Mouse (Mus musculus) c-Kit-positive CD71-positive TER-119-negative erythroid progenitor cells, embryonic 14.5 days (primary cell): ENCODE data around the gene Lpp.

Experiments
- DNase-seq: peaks from one replicate; pipeline ENCODE4 v3.0.0-alpha.2; 2013; ENCODE audit warnings: low read depth

The Lpp gene

DNA sequence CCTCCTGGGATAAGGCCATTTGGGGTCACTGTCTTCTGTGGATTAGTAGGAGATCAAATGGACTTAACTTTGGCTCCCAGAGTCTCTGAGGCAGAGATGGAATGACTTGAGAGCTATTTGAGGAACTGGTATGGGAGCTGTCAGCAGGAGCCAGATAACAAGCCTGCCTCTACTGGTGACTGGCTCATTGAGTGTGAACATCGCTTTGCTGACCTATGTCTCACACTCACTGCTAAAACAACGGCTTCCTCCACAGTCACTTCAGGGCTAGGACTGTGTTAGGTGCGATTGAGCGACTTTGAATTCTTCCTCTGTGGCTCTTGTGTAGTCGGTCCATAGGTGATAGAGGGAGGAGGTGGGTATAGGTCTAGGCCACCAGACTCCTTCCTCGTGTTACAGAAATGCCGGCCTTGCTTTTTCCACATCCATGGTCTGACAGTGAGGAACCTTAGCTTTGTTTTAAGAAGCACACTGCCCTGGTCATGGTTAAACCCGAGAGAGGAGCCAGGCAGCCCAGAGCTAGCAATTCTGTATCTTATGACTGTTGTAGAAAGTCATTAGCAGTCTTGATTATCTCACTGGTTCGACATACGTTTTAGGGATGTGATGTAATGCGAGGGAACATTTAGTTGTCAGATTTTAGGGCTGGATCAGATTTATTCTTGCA lies 108.5 kb downstream of the Lpp start:
- DNase-seq: no peak

DNA sequence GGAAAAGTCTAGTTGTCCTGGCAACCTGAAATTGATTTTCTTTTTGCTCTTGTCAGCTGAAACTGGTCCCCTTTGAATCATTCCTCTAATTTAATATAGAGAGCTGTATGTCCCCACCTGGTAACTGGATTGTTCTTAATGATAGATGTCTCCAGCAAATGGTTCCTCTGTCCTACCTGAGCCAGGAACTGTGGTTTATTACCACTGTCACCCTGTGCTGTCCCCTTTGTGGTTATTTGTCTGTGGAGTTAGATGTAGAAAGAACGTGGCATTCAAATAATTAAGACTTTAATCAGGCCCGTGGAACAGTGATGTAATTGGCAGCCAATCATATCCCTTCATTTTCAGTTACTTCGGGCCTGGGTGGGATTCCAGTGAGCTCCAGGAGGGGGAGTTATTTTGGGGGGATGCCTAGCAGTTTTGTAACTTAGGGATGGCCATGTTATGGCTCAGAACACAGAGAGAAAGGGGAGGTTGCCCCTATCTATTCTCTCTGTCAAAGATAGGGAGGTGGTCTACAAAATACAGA lies 109.1 kb downstream of the Lpp start:
- no peak for DNase-seq

GRCm38 (mm10) chr16:24504838-24505605 lies 111.7 kb downstream of the Lpp start:
- DNase-seq: no peak

DNA sequence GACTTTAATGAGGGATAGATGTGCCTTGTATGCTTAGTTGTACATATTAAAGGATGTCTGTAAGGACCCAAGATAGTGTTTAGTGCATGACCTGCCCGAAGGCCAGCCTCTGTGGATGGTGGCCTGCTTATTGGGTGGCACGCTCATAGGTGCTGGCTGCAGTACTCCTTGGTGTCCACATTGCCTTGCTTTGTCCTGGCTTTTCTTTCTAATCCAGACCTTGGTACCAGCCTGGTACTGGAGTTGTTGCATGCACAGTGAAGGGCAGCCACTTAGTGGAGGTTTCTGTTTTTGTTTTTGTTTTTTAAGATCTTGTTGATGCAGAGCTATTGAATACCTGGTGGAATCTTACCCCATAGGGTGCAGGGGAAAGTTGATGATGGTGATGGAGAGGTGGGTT lies 112.9 kb downstream of the Lpp start:
- DNase-seq: no peak

- DNase-seq: no peak
These were observed 113.4 kb downstream of the Lpp start for GRCm38 (mm10) chr16:24506740-24507139.

DNA sequence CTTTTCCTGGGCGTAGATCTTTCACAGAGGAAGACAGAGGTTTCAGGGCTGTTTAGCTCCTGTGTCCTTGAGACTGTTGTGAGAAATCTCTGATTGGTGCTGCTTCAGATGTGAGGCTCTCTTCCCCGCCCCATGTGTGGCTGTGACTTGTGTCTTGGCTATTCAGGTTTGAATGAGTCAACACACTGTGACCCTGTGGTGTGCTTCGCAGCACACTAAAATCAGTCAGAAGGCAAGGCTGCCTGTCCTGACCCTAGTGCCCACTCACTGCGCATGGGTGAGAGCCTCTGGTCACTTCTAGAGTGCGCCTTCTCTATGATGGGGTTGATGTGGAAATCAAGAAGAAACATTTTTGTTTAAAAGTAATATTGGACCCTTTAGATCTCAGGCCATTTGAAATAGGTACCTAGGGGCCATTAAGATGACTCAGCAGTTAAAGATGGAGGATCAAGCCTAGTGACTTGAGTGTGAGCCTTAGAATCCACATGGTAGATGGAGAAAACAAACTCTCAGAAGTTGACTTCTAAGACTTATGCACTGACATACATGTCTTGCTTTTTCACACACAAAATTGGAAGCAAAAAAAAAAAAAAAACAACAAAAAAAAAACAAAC lies 114.7 kb downstream of the Lpp start:
- no peak for DNase-seq

DNA sequence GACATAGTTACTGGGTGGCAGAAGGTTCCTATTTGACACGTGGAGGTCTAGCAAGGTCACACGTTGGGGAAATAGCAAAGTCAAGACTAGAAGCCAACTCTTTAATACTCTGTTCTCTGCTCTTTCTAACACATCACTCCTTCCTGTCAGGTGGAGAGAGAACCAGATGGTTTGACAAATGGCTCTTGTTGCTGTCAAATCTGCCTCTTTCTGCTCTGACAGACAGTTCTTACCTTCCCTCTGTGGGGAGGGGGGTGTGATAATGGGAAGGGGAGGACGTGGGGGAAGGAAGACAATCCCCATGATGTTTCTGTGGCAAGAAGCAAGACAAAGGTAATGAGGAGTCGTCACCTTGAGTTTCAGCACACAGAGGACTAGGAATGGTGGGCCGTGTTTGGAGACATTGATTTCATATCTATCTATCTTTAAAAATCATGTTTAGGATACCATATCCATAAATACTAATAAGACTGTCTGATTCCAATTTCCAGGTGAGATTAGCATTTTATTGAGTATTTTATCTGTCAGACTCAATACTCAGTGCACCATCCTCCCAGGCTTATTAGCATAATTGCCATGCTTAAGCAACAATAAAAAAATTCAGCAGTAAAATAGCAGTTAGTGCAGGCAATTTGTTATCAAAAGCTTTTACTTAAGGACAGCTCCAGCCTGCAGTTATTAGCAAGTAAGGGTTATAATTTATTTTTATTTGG lies 115.9 kb downstream of the Lpp start:
- DNase-seq: no peak

- no peak for DNase-seq
These were observed 116.5 kb downstream of the Lpp start for GRCm38 (mm10) chr16:24509813-24510166.

GRCm38 (mm10) chr16:24513228-24513627 lies 119.9 kb downstream of the Lpp start:
- DNase-seq: no peak

- no peak for DNase-seq
These were observed 121.8 kb downstream of the Lpp start for GRCm38 (mm10) chr16:24514802-24515727.

DNA sequence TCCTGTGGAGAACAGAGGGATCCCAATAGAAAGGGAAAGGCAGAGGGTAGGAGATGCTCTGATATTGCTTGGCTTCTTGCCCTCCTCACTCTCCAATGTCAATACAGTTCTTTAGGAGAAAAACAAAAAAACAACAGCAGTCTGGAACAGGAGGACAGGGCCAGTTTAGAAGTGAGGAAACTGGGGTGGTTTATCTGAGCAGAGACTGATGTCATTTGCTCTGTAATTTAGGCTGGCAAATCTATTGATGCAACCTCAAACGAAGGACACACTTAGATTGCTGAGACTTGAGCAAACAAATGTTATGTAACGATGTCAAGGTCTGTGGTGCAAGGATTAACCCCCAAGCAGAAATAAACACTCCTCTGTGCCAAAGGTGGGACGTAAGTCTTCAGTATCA lies 123.7 kb downstream of the Lpp start:
- no peak for DNase-seq

GRCm38 (mm10) chr16:24517501-24518042 lies 124.3 kb downstream of the Lpp start:
- DNase-seq: no peak

DNA sequence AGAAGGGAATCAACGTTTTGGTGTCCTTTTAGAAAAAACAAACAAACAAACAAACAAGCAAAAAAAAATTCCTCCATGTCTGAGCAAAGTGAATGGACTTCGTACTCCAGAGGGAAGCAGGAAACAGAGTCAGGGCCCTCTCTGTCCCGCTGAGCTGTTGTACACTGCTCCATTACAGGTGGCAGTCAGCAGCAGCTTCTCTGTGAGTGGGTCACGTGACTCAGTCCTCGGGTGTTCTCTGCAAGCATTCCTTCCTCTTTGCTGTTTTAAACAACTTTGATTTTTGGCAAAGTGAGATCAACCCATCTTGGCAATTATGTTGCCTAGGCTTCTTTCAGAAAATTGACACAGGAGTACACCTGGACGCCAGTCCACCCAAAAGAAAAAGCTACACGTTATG lies 125.5 kb downstream of the Lpp start:
- DNase-seq: no peak

DNA sequence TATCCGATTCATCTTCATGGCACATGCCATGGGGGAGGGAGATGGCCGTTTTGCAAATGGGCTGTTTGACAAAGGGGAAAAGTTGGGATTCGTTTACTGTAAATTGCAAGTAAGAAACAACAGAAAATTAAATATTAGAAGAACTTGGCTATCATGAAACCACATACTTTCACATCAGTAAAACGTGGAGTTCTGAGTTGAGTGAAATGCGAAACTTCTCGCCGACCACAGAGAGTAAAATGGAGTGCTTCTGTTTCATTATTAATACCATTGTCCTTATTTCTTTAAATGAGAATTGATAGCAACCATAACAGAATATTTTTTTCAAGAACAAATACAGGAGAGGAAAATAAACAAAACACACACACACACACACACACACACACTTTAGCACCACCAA lies 133.9 kb downstream of the Lpp start:
- no peak for DNase-seq

GRCm38 (mm10) chr16:24531681-24532080 lies 138.4 kb downstream of the Lpp start:
- no peak for DNase-seq

DNA sequence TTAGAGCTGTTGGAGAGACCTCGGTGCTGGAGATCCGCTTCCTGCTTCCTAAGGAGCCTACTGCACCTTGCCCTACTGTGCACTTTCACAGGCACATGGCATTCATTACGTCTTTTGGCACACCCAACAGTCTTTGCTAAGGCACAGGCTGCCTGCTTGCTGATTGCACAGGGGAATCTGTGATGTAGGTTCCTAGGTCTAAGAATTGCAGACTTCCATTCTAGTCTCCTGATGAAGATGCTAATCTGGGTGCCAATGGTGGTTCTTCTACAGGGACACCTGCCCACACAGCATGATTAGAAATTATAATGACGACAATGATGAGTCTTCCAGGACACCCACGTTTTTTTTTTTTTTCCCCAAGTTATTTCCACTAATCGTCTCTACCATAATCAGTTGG lies 141.9 kb downstream of the Lpp start:
- no peak for DNase-seq

DNA sequence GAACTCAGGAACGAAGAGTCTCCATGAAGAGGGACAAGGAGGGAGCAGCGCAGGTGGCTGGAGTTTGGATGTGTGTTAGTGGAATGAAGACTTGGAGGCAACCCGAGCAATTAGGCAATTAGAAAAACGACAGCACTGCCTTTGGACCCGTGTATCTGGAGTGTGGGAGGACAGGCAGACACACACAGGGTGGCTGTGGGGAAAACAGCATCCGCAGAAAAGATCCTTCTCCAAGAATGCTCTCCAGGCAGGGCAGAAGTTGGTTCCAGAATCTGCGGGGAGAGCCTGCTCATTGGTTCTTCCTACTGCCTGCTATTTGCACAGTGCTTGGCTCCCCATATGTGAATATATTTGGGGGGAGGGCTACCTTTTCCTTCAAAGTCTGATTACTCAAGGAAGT lies 143.0 kb downstream of the Lpp start:
- DNase-seq: no peak

- no peak for DNase-seq
These were observed 145.7 kb downstream of the Lpp start for GRCm38 (mm10) chr16:24539003-24539402.

DNA sequence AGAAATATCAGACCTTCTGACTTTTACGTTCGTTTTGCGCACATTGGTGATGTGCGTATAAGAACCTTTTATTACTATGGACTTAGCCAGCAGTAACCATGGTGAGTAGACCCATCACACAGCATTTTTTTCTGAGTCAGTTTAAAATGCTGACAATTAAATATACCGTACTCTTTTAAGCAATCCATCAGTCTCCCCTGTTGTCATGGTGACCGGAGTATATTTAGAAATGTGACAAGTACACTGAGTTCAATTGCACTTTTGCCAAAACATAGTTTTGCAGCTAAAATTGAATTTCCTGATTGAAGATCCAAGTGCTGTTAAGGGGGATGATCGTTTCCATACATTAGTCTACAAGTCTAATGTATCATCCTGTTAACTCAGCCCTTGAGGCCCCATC lies 149.6 kb downstream of the Lpp start:
- DNase-seq: no peak

DNA sequence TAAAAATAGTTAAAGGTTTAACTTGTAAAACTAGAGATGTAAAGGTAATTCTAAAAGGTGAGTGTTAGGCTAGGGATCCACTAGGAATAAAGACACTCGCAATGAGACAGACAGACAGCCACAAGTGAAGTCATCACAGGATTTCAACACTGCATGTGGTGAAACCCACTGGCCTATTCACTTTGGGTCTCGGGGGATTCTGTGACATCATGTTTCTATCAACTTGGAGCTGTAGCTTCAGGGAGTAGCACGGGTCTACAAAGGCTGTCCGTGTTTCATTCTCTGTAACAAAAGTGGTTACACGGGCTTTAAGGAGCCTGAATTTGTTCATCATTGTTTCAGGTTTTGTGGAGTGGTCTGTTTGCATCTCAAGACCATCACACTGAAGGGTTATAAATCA lies 152.1 kb downstream of the Lpp start:
- DNase-seq: no peak

DNA sequence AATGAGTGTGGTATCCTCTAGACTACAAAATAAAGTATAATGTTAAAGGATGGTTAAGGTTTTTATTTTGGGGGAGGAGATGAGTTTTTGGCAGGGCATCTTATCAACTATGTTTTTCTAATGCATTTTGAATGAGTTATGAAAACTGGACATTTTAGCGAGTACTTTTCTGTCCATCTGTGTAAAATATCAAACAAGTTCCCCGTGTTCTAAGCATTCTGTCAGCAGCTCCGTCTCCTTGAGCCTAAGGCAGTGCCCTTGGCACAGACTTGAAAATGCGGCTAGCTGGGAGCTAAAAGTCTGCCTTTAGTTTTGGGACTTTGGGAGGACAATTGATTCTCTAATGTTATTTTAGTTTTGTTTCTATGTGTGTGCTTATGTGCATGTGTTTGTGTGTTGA lies 165.2 kb downstream of the Lpp start:
- DNase-seq: no peak
